Mouse (Mus musculus): ENCODE results near the gene Dpm3. TPM values are rescaled to one million over a fixed set of nuclear protein-coding genes. Genes with fewer than 3 reads are reported as not detected.

The Dpm3 gene
- polyA plus RNA-seq, 1 experiment from 2014 or later: 106 TPM

DNA sequence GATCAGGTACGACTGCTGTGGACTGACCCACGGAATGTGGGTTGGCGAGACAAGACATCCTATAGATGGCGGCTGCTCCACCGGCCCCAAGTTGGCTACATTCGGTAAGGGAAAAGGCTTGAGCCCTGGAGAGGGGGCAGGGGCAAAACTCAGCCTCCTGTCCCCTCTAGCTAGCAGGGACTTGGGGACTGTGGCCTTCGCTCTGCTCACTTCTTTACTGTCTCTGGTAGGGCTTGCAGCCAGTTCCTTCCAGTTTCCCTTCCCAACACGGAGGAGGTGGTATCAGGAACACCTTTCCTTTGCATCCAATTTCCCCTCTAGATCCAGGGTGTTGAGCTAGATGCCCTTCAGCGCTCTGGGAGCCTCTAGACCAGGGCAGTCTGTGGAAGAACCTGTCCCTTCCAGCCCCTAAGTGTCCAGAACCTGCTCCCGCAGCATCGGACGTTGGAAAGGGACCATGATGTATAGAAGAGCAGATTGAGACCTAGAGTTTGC, 33.8 kb upstream of the Dpm3 start:
- H3K9me3 ChIP-seq (replicated peaks): no peaks in the 10 kb centered on the region
- H3K4me3 ChIP-seq: peak overlapping the region; percentile 70
- no peaks in the 10 kb centered on the region for H3K27me3 ChIP-seq
- ATAC-seq: no peak
- peak overlapping the region; percentile 77 for H3K4me2 ChIP-seq
- WGBS: 4% methylated on average over 12 of the region's 12 CpGs
- H3K36me3 ChIP-seq (ENCODE audit: poor library complexity, severe bottlenecking): peaks cover 42% of the 10 kb centered on the region
- peak overlapping the region; percentile 95 for H3K27ac ChIP-seq
- peaks cover 74% of the 10 kb centered on the region for H3K4me1 ChIP-seq
- peak overlapping the region; percentile 87 for H3K9ac ChIP-seq

- WGBS: 0% methylated on average over 4 of the region's 4 CpGs
- peak overlapping the region; percentile 70 for H3K4me3 ChIP-seq
- H3K9ac ChIP-seq: peak overlapping the region; percentile 87
- H3K36me3 ChIP-seq (ENCODE audit: poor library complexity, severe bottlenecking): peaks cover 40% of the 10 kb centered on the region
- peak; percentile 69 for ATAC-seq
- H3K27me3 ChIP-seq: no peaks in the 10 kb centered on the region
- H3K4me1 ChIP-seq: peaks cover 72% of the 10 kb centered on the region
- peak overlapping the region; percentile 77 for H3K4me2 ChIP-seq
- peak overlapping the region; percentile 95 for H3K27ac ChIP-seq
- H3K9me3 ChIP-seq (replicated peaks): no peaks in the 10 kb centered on the region
Measured at GRCm38 (mm10) chr3:89225918-89226317, 33.2 kb upstream of the Dpm3 start.

DNA sequence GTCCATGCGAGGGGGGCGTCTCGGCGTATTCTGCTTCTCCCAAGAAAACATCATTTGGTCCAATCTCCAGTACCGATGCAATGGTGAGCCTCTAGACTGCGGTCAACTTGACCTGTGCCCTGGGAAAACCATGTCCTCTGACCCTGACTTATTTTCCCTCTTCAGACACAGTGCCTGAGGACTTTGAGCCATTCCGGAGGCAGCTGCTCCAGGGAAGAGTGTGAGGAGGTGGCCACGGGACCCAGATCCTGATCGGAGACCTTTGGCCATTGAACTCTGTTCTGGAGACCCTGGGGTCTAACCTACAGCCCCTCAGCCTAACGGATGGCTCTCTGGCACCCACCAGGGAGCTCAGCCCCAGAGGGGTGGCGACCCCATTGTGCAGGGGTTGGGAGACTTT, 32.8 kb upstream of the Dpm3 start:
- no peaks in the 10 kb centered on the region for H3K9me3 ChIP-seq (replicated peaks)
- peak overlapping the region; percentile 70 for H3K4me3 ChIP-seq
- peak overlapping the region; percentile 77 for H3K4me2 ChIP-seq
- H3K36me3 ChIP-seq (ENCODE audit: poor library complexity, severe bottlenecking): peaks cover 35% of the 10 kb centered on the region
- WGBS: 2% methylated on average over 11 of the region's 11 CpGs
- peak overlapping the region; percentile 95 for H3K27ac ChIP-seq
- peak overlapping the region; percentile 87 for H3K9ac ChIP-seq
- H3K4me1 ChIP-seq: peaks cover 68% of the 10 kb centered on the region
- no peak for ATAC-seq
- no peaks in the 10 kb centered on the region for H3K27me3 ChIP-seq

DNA sequence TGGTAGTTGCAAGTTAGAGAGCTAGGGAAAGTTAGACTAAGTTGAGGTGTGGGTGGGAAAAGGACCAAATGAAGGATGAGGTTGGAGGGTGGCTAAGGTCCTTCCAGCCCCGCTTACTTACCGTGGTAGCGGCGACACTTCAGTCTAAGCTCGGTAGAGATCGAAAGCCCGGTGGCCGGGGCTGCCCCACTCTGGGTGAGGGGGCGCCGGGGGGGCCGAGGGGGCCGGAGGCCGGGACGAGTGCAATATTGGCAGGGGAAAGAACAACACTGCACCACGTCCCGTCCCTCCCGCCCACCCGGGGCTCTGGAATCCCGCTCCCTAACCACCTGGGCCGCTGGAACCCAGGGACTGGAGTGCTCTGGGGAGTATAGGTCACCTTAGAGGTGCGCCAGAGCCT, 32.3 kb upstream of the Dpm3 start, which contains the start of gene Mtx1:
Gene Mtx1, minus strand, starts transcription at position 189 of the 400 bp plus-strand sequence.
- peak within 1 kb of the TSS; percentile 95 for H3K27ac ChIP-seq
- no peak; the same call in 1 of the 2 replicates for ATAC-seq
- H3K9me3 ChIP-seq (replicated peaks): no peaks in the 10 kb centered on the region
- H3K9ac ChIP-seq: peak within 1 kb of the TSS; percentile 87
- peaks cover 31% of the 10 kb centered on the region for H3K36me3 ChIP-seq (ENCODE audit: poor library complexity, severe bottlenecking)
- peaks cover 67% of the 10 kb centered on the region for H3K4me1 ChIP-seq
- under 1% methylated on average over 21 of the region's 21 CpGs for WGBS
- H3K27me3 ChIP-seq: no peaks in the 10 kb centered on the region
- peak within 1 kb of the TSS; percentile 70 for H3K4me3 ChIP-seq
- H3K4me2 ChIP-seq: peak within 1 kb of the TSS; percentile 77

DNA sequence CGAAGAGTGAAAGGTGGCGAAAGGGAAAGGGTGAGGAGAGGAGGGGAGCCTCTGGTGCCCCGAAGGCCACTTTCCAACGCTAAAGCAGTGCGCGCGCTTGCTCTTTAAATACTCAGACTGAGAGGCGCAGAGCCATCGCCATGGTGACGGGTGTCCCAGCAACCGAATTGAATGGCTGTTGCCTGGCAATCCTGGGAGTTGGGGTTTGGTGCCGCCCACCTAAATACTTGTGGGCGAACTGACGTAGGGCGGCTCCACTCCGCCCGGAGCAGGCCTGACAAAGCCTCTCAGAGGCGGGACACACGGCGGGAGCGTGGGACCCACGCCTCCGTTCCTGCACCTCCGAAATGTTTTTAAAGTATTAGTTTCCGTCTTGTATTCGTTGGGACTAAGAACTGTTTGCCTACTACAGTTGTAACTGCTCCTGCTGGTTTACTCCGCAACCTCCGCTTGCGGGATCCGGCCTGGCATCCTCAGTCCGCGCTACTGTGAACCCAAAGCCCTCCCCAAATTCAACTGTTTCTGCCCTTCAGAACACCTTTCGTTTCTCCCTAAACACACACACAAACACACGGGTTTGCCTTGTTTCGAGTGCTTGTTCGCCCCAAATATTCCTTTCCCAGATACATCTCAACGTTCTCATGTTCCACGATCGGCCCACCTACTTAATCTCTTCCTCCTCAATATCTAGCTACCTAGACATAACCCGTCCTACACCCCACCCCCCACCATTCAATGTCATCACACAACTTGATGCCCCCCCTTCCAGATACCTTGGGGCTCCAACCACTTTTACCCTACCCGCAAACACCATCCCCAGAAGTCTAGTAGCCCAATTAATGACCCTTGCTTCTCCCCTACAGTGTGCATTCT, 31.6 kb upstream of the Dpm3 start:
- peak overlapping the region; percentile 70 for H3K4me3 ChIP-seq
- H3K9ac ChIP-seq: peak overlapping the region; percentile 87
- peak overlapping the region; percentile 95 for H3K27ac ChIP-seq
- H3K4me1 ChIP-seq: peaks cover 68% of the 10 kb centered on the region
- H3K4me2 ChIP-seq: peak overlapping the region; percentile 77
- no peaks in the 10 kb centered on the region for H3K9me3 ChIP-seq (replicated peaks)
- ATAC-seq: peak; percentile 89
- WGBS: under 1% methylated on average over 41 of the region's 41 CpGs
- H3K27me3 ChIP-seq: no peaks in the 10 kb centered on the region
- H3K36me3 ChIP-seq (ENCODE audit: poor library complexity, severe bottlenecking): peaks cover 27% of the 10 kb centered on the region

- Histone ChIP-seq H3K9ac (peak overlapping the region; percentile 87), H3K4me2 (peak overlapping the region; percentile 77), H3K36me3 (ENCODE audit: poor library complexity, severe bottlenecking) (peaks cover 24% of the 10 kb centered on the region), H3K4me1 (peaks cover 62% of the 10 kb centered on the region), H3K4me3 (peak overlapping the region; percentile 70), H3K27me3 (no peaks in the 10 kb centered on the region), H3K9me3 (replicated peaks) (no peaks in the 10 kb centered on the region), H3K27ac (peak overlapping the region; percentile 95)
- WGBS: under 1% methylated on average over 20 of the region's 20 CpGs
- peak; percentile 33 for ATAC-seq
Measured at GRCm38 (mm10) chr3:89228180-89228549, 31.0 kb upstream of the Dpm3 start.

DNA sequence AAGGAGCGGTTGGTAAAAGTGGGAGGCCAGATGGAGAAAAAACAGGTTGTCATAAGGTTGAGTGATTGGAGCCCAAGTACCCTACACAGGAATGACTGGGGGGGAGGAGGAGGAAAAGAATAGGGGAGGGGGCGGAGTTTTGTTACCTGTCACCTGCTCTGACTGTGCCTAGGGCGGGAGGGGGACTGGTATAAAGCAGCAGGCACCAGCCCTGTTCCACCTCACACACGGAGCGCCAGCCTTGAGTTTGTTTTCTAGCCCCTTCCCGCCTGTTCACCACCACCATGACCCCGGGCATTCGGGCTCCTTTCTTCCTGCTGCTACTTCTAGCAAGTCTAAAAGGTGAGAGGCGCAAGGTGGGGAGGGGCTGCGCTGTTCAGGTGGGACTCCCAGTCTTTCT, 30.3 kb upstream of the Dpm3 start, which contains the start of gene Muc1:
Gene Muc1, plus strand, starts transcription at position 222 of the 400 bp plus-strand sequence.
- peak within 1 kb of the TSS; percentile 70 for H3K4me3 ChIP-seq
- 28% methylated on average over 10 of the region's 10 CpGs for WGBS
- H3K9me3 ChIP-seq (replicated peaks): no peaks in the 10 kb centered on the region
- ATAC-seq: no peak
- peak within 1 kb of the TSS; percentile 87 for H3K9ac ChIP-seq
- no peaks in the 10 kb centered on the region for H3K27me3 ChIP-seq
- H3K4me2 ChIP-seq: peak within 1 kb of the TSS; percentile 77
- H3K36me3 ChIP-seq (ENCODE audit: poor library complexity, severe bottlenecking): peaks cover 24% of the 10 kb centered on the region
- H3K4me1 ChIP-seq: peaks cover 55% of the 10 kb centered on the region
- H3K27ac ChIP-seq: peak within 1 kb of the TSS; percentile 95

DNA sequence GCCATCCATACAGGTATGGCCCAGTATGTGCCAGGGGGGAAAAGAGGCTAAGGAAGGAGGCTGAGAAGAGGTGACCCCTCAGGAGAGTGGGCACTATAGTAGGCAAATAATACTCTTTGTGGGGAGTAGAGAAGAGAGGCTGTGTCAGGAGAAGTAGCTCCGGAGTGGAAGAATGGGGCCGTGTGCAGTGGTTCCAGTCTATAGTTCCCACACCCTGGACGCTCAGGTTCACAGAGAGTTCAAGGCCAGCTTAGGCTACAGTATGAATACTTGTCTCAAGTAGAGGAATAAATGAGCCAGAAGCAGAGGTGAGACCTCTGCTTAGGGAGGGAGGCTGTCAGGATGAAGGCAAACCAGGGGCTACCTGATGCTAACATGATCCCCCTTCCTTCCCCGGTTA, 29.9 kb upstream of the Dpm3 start:
- WGBS: 43% methylated on average over 4 of the region's 4 CpGs
- Histone ChIP-seq H3K4me3 (0 out of 2 replicates have a peak overlapping the region, but pooled peaks have one; percentile 70), H3K4me1 (peaks cover 51% of the 10 kb centered on the region), H3K27ac (no peak overlapping the region), H3K9ac (no peak overlapping the region), H3K4me2 (no peak overlapping the region), H3K9me3 (replicated peaks) (no peaks in the 10 kb centered on the region), H3K27me3 (no peaks in the 10 kb centered on the region), H3K36me3 (ENCODE audit: poor library complexity, severe bottlenecking) (peaks cover 24% of the 10 kb centered on the region)
- no peak for ATAC-seq

- no peaks in the 10 kb centered on the region for H3K9me3 ChIP-seq (replicated peaks)
- H3K27ac ChIP-seq: no peak overlapping the region
- H3K4me1 ChIP-seq: peaks cover 38% of the 10 kb centered on the region
- no peak for ATAC-seq
- H3K4me3 ChIP-seq: no peak overlapping the region
- H3K27me3 ChIP-seq: no peaks in the 10 kb centered on the region
- no peak overlapping the region for H3K9ac ChIP-seq
- WGBS: 86% methylated on average over 2 of the region's 2 CpGs
- H3K4me2 ChIP-seq: no peak overlapping the region
- peaks cover 27% of the 10 kb centered on the region for H3K36me3 ChIP-seq (ENCODE audit: poor library complexity, severe bottlenecking)
Measured at GRCm38 (mm10) chr3:89230561-89230960, 28.6 kb upstream of the Dpm3 start.

DNA sequence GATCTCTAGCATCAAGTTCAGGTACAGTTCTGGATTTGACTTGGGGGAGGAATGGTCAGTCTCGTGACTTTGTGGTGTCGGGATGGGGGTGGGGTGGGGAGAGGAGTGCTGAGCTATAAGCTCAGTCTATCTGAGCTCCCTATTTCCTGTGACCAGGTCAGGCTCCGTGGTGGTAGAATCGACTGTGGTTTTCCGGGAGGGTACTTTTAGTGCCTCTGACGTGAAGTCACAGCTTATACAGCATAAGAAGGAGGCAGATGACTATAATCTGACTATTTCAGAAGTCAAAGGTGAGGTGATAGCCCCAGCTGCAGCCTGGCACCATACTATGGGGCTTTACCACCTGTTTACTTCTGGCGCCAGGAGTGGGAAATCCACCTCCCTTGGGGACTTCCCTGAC, 27.8 kb upstream of the Dpm3 start:
- Histone ChIP-seq H3K9ac (no peak overlapping the region), H3K27me3 (no peaks in the 10 kb centered on the region), H3K4me3 (no peak overlapping the region), H3K27ac (no peak overlapping the region), H3K9me3 (replicated peaks) (no peaks in the 10 kb centered on the region), H3K4me1 (peaks cover 30% of the 10 kb centered on the region), H3K4me2 (no peak overlapping the region), H3K36me3 (ENCODE audit: poor library complexity, severe bottlenecking) (peaks cover 35% of the 10 kb centered on the region)
- no peak for ATAC-seq
- 79% methylated on average over 7 of the region's 7 CpGs for WGBS

GRCm38 (mm10) chr3:89231772-89232275, 27.3 kb upstream of the Dpm3 start:
- H3K9ac ChIP-seq: no peak overlapping the region
- H3K4me2 ChIP-seq: no peak overlapping the region
- no peaks in the 10 kb centered on the region for H3K9me3 ChIP-seq (replicated peaks)
- 79% methylated on average over 16 of the region's 16 CpGs for WGBS
- H3K36me3 ChIP-seq (ENCODE audit: poor library complexity, severe bottlenecking): peaks cover 40% of the 10 kb centered on the region
- no peak overlapping the region for H3K27ac ChIP-seq
- no peak for ATAC-seq
- H3K4me1 ChIP-seq: peaks cover 25% of the 10 kb centered on the region
- no peak overlapping the region for H3K4me3 ChIP-seq
- no peaks in the 10 kb centered on the region for H3K27me3 ChIP-seq

- Histone ChIP-seq H3K36me3 (ENCODE audit: poor library complexity, severe bottlenecking) (peaks cover 48% of the 10 kb centered on the region), H3K9ac (no peak overlapping the region), H3K27me3 (no peaks in the 10 kb centered on the region), H3K4me3 (no peak overlapping the region), H3K4me1 (peaks cover 21% of the 10 kb centered on the region), H3K27ac (no peak overlapping the region), H3K9me3 (replicated peaks) (no peaks in the 10 kb centered on the region), H3K4me2 (no peak overlapping the region)
- no peak for ATAC-seq
- WGBS: 70% methylated on average over 6 of the region's 6 CpGs
Measured at GRCm38 (mm10) chr3:89232614-89233013, 26.5 kb upstream of the Dpm3 start.
